Mouse (Mus musculus) monocyte, adult 5-6 weeks (primary cell): ENCODE measurements around the gene Rps19. TPM values are rescaled to one million over a fixed set of nuclear protein-coding genes. Genes with fewer than 3 reads are reported as not detected.

Experiments
- total RNA-seq: library from RNA; stranded (forward); fragments of 200-1000, 200-491, 200-594 nt; gene quantifications from 3 replicates; pipeline ENCODE4 v1.2.3, GENCODE M21; 2017

Gene Rps19
- total RNA-seq, 1 experiment from 2014 or later = 888 TPM

Other genes starting within 250 kb of the Rps19 start
- gene Lypd3, start 247.8 kb upstream of the Rps19 start, total RNA-seq = not detected in 3 replicates
- not detected in 3 replicates for gene Tex101, start 207.7 kb upstream of the Rps19 start, total RNA-seq
- not detected in 3 replicates for gene BC049730, start 175.1 kb upstream of the Rps19 start, total RNA-seq
- gene Gm4763, start 157.5 kb upstream of the Rps19 start, total RNA-seq = not detected in 3 replicates
- 1.9 to 6.7 TPM (median 5.2 TPM) in 3 replicates for gene Cd177, start 124.1 kb upstream of the Rps19 start, total RNA-seq
- gene Ceacam10, start 107.2 kb upstream of the Rps19 start, total RNA-seq = not detected in 3 replicates
- gene Gm9844, start 22.2 kb upstream of the Rps19 start, total RNA-seq = 16.3 to 23.7 TPM (median 19.1 TPM) in 3 replicates
- gene Lypd4, start 14.4 kb upstream of the Rps19 start, total RNA-seq = not detected in 3 replicates
- gene Dmrtc2, start 14.3 kb upstream of the Rps19 start, total RNA-seq = not detected in 3 replicates
- gene Cd79a, start 13.0 kb downstream of the Rps19 start, total RNA-seq = 26.8 to 46.7 TPM (median 35.0 TPM) in 3 replicates
- gene Arhgef1, start 18.5 kb downstream of the Rps19 start, total RNA-seq = 214 to 370 TPM (median 269 TPM) in 3 replicates
- not detected in 3 replicates for gene Gm4881, start 60.1 kb downstream of the Rps19 start, total RNA-seq
- gene Rabac1, start 88.4 kb downstream of the Rps19 start, total RNA-seq = 82.7 to 149 TPM (median 92.1 TPM) in 3 replicates
- gene Atp1a3, start 121.6 kb downstream of the Rps19 start, total RNA-seq = 54.0 to 91.3 TPM (median 63.7 TPM) in 3 replicates
- 0.48 to 2.9 TPM in 2 of 3 replicates, not detected in the other for gene Grik5, start 188.0 kb downstream of the Rps19 start, total RNA-seq
- 1.5 to 4.7 TPM (median 3.4 TPM) in 3 replicates for gene Zfp574, start 188.2 kb downstream of the Rps19 start, total RNA-seq